Mouse (Mus musculus): ENCODE measurements at regions not wholly inside any gene's neighbourhood (a gene's known extent, or its start where the extent isn't known, plus 50 kb on each side); places are given as distances from the start of the nearest gene placed in this dataset.

DNA sequence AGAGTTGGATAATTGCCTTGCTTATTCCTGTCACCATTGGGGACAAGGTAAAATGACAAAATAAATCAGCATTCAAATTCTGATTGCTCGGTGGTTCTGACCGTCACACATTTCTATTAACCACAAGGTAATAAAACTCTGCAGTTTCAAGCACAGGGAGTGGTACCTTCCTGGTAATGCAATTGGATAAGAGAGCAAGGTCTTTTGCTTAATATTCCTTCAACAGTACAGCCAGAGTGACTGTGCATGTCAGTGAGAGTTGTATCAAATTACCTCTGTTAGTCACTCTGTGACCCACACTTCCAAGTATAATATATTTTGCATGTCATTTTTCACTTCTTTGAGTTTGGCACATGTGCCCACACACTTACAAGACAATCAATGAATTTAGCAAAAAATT, 177.8 kb upstream of the Acvr2a start:
- TF ChIP-seq CTCF (IDR thresholded peaks at IDR 0.05; ENCODE audit: borderline replicate concordance, insufficient read depth, low read depth, low read length), result no peak
- TF ChIP-seq POLR2A (IDR thresholded peaks at IDR 0.05; ENCODE audit: borderline replicate concordance, insufficient read depth, low read length), result no peak
